Mouse (Mus musculus) midbrain, embryonic 13.5 days (tissue): Measurements from ENCODE around the gene Spint5. TPM values are rescaled to one million over a fixed set of nuclear protein-coding genes. Genes with fewer than 3 reads are reported as not detected.

Experiments
- ATAC-seq: fragments of 200-750 bp; cut with Nextera tagmentation; 2 replicates; pipeline ENCODE4 v1.8.0; 2017; ENCODE audit warnings: mild to moderate bottlenecking, moderate TSS enrichment, moderate library complexity
- H3K27ac ChIP-seq: fragments of 300-500 bp; sonication (generic); 2 replicates; pipeline ENCODE4 v1.5.1; 2015; ENCODE audit warnings: inconsistent platforms, mild to moderate bottlenecking, moderate library complexity
- H3K27me3 ChIP-seq: fragments of 300-500 bp; sonication (generic); 2 replicates; pipeline ENCODE4 v1.6.1; 2015; ENCODE audit warnings: mild to moderate bottlenecking, inconsistent platforms
- H3K36me3 ChIP-seq: fragments of 300-500 bp; sonication (generic); 2 replicates; pipeline ENCODE4 v1.6.1; 2015; ENCODE audit warnings: mild to moderate bottlenecking, inconsistent platforms
- H3K4me1 ChIP-seq: fragments of 300-500 bp; sonication (generic); replicated peaks from 2 replicates; pipeline ENCODE4 v1.6.1; 2015; ENCODE audit warnings: inconsistent platforms
- H3K4me2 ChIP-seq: fragments of 300-500 bp; sonication (generic); replicated peaks from 2 replicates; pipeline ENCODE4 v1.6.1; 2015; ENCODE audit warnings: moderate library complexity, mild to moderate bottlenecking, inconsistent platforms
- H3K4me3 ChIP-seq: fragments of 300-500 bp; sonication (generic); replicated peaks from 2 replicates; pipeline ENCODE4 v1.5.1; 2015; ENCODE audit warnings: mild to moderate bottlenecking, inconsistent platforms
- H3K9ac ChIP-seq: fragments of 300-500 bp; sonication (generic); replicated peaks from 2 replicates; pipeline ENCODE4 v1.6.1; 2015; ENCODE audit warnings: mild to moderate bottlenecking, inconsistent platforms
- H3K9me3 ChIP-seq: fragments of 300-500 bp; sonication (generic); 2 replicates; pipeline ENCODE4 v1.6.1; 2016; ENCODE audit warnings: mild to moderate bottlenecking, inconsistent platforms
- WGBS: fragments of 180-500 bp; shearing (Covaris S2); methylation state at CpG from one replicate; pipeline ENCODE4 v1.1.7; 2015; 5-methylcytosine and 5-hydroxymethylcytosine counted together
- polyA plus RNA-seq: library from polyadenylated mRNA; unstranded; fragments of >200 nt; fragmentation: Nextera tagmentation; extraction: Ambion mirVana; gene quantifications from 2 replicates; pipeline ENCODE4 v1.2.1, GENCODE M21; 2015

Gene Spint5
- polyA plus RNA-seq, 1 experiment from 2014 or later = not detected

DNA sequence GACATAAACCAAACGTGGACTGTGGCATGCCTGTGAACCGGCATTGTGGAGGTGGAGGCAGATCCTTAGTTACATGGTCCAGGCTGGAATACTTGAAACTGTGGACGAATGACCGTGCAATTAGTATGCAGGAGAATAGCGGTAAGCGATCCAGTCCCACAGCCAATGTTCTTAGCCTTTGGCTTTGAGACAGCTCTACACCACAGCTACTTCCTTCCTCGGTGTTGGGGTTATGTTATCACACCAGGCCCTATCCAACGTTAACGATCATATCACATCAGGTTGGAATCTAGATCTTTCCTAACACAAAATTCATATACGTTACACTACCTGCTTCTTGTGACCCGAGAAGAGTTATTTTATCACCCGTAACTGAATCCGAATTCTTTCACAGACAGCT lies 29.9 kb downstream of the Spint5 start:
- Histone ChIP-seq H3K9ac (peak overlapping the region; percentile 93), H3K9me3 (no peaks in the 10 kb centered on the region), H3K36me3 (peaks cover 20% of the 10 kb centered on the region), H3K4me3 (peak overlapping the region; percentile 94), H3K27me3 (no peaks in the 10 kb centered on the region), H3K4me1 (peaks cover 33% of the 10 kb centered on the region), H3K4me2 (peak overlapping the region; percentile 95), H3K27ac (no peak overlapping the region)
- ATAC-seq = no peak
- WGBS = 76% methylated on average over 13 of the region's 13 CpGs

DNA sequence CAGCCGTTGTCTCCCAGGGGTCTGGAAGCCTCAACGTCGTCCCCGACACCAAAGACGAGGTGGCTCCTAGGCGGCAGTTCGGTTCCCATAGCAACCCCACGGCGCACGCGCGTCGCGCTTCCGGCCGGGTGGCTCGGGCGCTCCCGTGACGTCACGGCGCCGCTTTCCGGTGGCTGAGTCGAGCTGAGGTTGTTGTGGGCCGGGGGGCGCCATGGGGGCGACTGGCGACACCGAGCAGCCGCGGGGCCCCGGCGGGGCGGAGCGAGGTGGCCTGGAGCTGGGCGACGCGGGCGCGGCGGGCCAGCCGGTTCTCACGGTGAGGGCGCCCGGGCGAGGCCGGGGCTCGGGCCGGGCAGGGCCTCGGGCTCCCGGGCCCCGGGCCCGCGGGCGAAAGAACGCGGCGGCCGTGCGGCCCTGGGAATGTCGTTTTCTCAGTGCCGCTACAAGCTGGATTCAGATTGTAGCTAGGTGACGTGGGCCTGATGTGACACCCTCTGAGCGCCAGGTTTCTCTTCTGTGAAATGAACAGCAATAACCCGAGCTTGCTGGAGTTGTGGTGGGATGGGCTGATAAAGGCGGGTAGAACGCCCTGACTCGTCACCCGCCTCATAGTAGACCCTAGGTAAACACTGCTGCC lies 30.9 kb downstream of the Spint5 start, which contains the start of the genes Wfdc3 and Dnttip1:
TSS of gene Wfdc3 (minus strand) at position 89 of the 637 bp plus-strand sequence.
TSS of gene Dnttip1 (plus strand) at position 141 of the 637 bp plus-strand sequence.
- Histone ChIP-seq H3K9me3 (no peaks in the 10 kb centered on the region), H3K4me1 (peaks cover 33% of the 10 kb centered on the region), H3K4me2 (peak within 1 kb of the TSS; percentile 95), H3K27ac (peak within 1 kb of the TSS; percentile 74), H3K4me3 (peak within 1 kb of the TSS; percentile 94), H3K9ac (peak within 1 kb of the TSS; percentile 93), H3K36me3 (peaks cover 29% of the 10 kb centered on the region), H3K27me3 (no peaks in the 10 kb centered on the region)
- WGBS = under 1% methylated on average over 70 of the region's 70 CpGs
- peak; percentile 90 for ATAC-seq

GRCm38 (mm10) chr2:164746693-164747092 lies 31.6 kb downstream of the Spint5 start:
- 0 out of 2 replicates have a peak overlapping the region, but pooled peaks have one; percentile 74 for H3K27ac ChIP-seq

DNA sequence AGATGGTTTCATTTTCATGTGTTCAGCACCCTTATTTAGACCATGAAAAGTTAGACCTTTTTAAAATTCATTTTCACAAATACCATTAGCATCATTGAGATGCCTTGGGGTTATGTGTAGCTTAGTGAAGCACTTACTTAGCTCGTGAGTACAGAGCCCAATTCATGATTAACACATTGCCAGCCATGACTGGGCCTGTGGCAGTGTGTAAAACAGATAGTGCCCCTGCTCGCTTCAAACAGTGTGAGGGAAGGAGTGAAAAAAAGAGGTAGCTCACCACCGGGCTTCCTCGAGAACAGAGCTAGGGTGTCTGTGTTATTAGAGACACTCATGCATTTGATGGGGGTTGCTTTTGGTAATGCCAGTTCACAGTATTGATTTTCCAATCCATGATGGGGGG lies 33.1 kb downstream of the Spint5 start:
- ATAC-seq = no peak
- 91% methylated on average over 4 of the region's 4 CpGs for WGBS
- Histone ChIP-seq H3K9me3 (no peaks in the 10 kb centered on the region), H3K4me1 (peaks cover 33% of the 10 kb centered on the region), H3K27me3 (no peaks in the 10 kb centered on the region), H3K36me3 (peaks cover 49% of the 10 kb centered on the region), H3K4me3 (no peak overlapping the region), H3K4me2 (no peak overlapping the region), H3K27ac (no peak overlapping the region), H3K9ac (no peak overlapping the region)

More at GRCm38 (mm10) chr2:164746693-164747092, 31.6 kb downstream of the Spint5 start:
- Histone ChIP-seq H3K27me3 (no peaks in the 10 kb centered on the region), H3K9me3 (no peaks in the 10 kb centered on the region), H3K4me2 (peak overlapping the region; percentile 95), H3K4me3 (peak overlapping the region; percentile 94), H3K36me3 (peaks cover 34% of the 10 kb centered on the region), H3K4me1 (peaks cover 33% of the 10 kb centered on the region), H3K9ac (peak overlapping the region; percentile 93)
- no peak for ATAC-seq
- 61% methylated on average over 8 of the region's 8 CpGs for WGBS

DNA sequence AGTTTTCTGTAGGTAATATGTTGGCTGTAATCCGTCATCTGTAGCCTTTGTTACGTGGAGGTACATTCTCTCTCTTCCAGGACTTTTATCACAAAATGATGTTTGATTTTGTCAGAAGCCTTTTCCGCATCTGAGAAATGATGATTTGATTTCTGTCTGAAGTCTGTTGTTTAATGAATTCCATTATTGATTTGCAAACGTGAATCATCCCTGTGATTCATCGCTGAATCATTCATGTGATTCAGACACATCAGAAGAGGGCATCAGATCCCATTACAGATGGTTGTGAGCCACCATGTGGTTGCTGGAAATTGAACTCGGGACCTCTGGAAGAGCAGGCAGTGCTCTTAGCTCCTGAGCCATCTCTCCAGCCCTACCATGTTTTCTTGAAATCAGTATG lies 33.9 kb downstream of the Spint5 start:
- Histone ChIP-seq H3K27me3 (no peaks in the 10 kb centered on the region), H3K36me3 (peaks cover 57% of the 10 kb centered on the region), H3K4me1 (peaks cover 33% of the 10 kb centered on the region), H3K4me2 (no peak overlapping the region), H3K9ac (no peak overlapping the region), H3K9me3 (no peaks in the 10 kb centered on the region), H3K27ac (no peak overlapping the region), H3K4me3 (no peak overlapping the region)
- no peak for ATAC-seq
- 88% methylated on average over 6 of the region's 6 CpGs for WGBS

DNA sequence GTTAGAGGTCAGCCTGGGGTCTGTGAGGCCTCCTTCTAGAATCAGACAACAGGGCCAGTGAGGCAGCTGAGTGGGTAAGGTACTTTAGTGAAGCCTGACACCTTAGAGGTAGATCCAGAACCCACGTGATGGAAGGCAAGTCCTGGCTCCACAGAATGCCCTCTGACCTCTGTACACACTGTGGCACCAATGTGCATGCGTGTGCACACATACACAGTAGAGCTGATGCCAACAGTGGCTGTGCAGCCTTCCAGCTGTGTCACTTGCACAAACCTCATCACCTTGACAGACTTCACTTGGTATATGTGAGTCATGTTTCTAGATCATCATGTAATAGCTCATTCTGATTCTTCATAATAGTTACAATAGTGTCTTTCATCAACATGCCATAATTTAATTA lies 37.3 kb downstream of the Spint5 start:
- peaks cover 91% of the 10 kb centered on the region for H3K36me3 ChIP-seq

DNA sequence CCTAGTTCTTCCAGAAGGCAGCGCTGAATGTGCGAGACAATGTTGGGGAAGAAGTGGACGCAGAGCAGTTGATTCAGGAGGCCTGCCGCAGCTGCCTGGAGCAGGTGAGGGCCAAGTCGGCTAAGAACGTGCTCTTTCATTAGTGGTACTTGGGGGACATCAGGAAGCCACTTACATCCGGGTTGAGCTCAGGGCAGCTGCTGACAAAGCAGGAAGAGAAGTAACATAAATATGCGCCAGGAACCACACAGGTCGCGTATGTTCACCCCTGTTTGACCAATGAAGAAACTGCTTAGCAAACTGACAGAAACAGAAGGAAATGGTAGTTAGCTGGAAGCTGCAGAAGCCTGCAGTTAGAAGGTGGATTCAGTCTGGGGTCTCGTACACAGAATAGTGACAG lies 39.0 kb downstream of the Spint5 start:
- Histone ChIP-seq H3K9ac (no peak overlapping the region), H3K4me1 (no peaks in the 10 kb centered on the region), H3K27me3 (no peaks in the 10 kb centered on the region), H3K27ac (no peak overlapping the region), H3K9me3 (no peaks in the 10 kb centered on the region), H3K4me3 (no peak overlapping the region), H3K36me3 (peaks cover 91% of the 10 kb centered on the region), H3K4me2 (no peak overlapping the region)
- ATAC-seq = no peak
- WGBS = 92% methylated on average over 11 of the region's 11 CpGs

More for the DNA sequence above, 37.3 kb downstream of the Spint5 start:
- Histone ChIP-seq H3K4me3 (no peak overlapping the region), H3K4me1 (peaks cover 14% of the 10 kb centered on the region), H3K9me3 (no peaks in the 10 kb centered on the region), H3K27me3 (no peaks in the 10 kb centered on the region), H3K9ac (no peak overlapping the region), H3K27ac (no peak overlapping the region), H3K4me2 (no peak overlapping the region)
- ATAC-seq = no peak
- 95% methylated on average over 2 of the region's 2 CpGs for WGBS

DNA sequence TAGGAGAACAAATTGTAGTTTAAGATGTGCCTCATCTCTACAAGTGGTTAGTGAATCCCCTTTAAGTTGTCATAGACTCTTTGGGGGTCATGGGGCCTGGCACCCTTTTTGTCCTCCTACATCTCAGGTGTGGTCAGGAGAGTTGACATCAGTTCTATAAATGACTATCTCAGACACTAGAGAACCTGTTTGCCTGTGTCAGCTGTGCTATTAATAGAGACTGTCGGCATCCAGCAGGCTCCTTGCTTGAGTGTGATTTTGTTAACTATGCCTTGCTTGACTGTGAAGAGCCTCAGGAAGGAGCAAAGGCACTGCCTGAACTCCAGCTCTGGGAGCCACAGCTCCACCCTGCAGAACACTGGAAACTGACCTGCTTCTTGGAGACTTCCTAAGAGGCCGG lies 39.7 kb downstream of the Spint5 start:
- H3K4me2 ChIP-seq = no peak overlapping the region
- no peak overlapping the region for H3K4me3 ChIP-seq
- H3K27ac ChIP-seq = no peak overlapping the region
- H3K27me3 ChIP-seq = no peaks in the 10 kb centered on the region
- 91% methylated on average over 2 of the region's 2 CpGs for WGBS
- H3K36me3 ChIP-seq = peaks cover 96% of the 10 kb centered on the region
- no peaks in the 10 kb centered on the region for H3K4me1 ChIP-seq
- H3K9ac ChIP-seq = no peak overlapping the region
- H3K9me3 ChIP-seq = no peaks in the 10 kb centered on the region
- ATAC-seq = no peak

- no peak overlapping the region for H3K4me2 ChIP-seq
- no peak overlapping the region for H3K27ac ChIP-seq
- no peaks in the 10 kb centered on the region for H3K4me1 ChIP-seq
- H3K9ac ChIP-seq = no peak overlapping the region
- H3K27me3 ChIP-seq = no peaks in the 10 kb centered on the region
- peaks cover 99% of the 10 kb centered on the region for H3K36me3 ChIP-seq
- no peaks in the 10 kb centered on the region for H3K9me3 ChIP-seq
- no peak for ATAC-seq
- H3K4me3 ChIP-seq = no peak overlapping the region
- 92% methylated on average over 11 of the region's 11 CpGs for WGBS
Measured at GRCm38 (mm10) chr2:164757841-164758240, 42.7 kb downstream of the Spint5 start.

GRCm38 (mm10) chr2:164758692-164759091 lies 43.6 kb downstream of the Spint5 start:
- no peak for ATAC-seq
- no peaks in the 10 kb centered on the region for H3K9me3 ChIP-seq
- no peaks in the 10 kb centered on the region for H3K4me1 ChIP-seq
- no peak overlapping the region for H3K4me2 ChIP-seq
- H3K27ac ChIP-seq = no peak overlapping the region
- H3K36me3 ChIP-seq = peaks cover 99% of the 10 kb centered on the region
- 70% methylated on average over 1 of the region's 1 CpGs for whole genome bisulfite sequencing
- H3K4me3 ChIP-seq = no peak overlapping the region
- no peak overlapping the region for H3K9ac ChIP-seq
- no peaks in the 10 kb centered on the region for H3K27me3 ChIP-seq

DNA sequence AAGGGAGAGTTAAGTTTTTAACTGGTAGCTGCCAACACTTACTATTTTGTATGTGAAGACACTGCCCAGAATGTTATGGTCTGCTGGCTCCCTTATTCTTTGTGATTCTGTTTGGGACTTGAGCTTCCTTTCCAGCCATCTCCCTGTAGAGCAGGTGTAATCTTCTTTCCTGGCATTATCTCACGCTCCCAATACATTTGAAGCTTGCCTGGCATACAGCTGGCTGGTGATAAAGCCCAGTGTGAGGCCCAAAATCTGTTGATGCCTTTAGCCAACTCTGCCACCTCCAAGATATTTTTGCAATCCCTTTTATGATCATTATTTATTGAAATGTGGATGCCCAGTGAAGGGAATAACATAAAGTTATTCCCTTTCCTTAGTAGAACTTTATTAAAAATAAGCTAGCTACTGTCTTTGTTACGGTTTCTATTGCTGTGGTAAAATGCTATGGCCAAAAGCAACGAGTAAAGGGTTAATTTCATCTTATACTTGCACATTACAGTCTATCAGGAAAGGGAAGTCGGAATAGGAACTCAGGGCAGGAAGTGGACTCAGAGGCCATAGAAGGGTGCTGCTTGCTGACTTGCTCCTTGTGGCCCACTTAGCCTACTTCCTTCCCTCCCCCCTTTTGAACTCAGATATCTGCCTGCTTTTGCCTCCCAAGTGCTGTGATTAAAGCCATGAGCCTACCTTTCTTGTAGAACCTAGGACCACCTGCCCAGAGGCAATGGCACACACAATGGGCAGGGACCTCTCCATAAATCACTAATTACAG lies 45.1 kb downstream of the Spint5 start:
- H3K9ac ChIP-seq = no peak overlapping the region
- no peaks in the 10 kb centered on the region for H3K27me3 ChIP-seq
- no peak overlapping the region for H3K4me2 ChIP-seq
- H3K27ac ChIP-seq = no peak overlapping the region
- no peaks in the 10 kb centered on the region for H3K4me1 ChIP-seq
- H3K36me3 ChIP-seq = peaks cover 91% of the 10 kb centered on the region
- H3K9me3 ChIP-seq = no peaks in the 10 kb centered on the region
- WGBS = 92% methylated on average over 4 of the region's 4 CpGs
- ATAC-seq = no peak
- H3K4me3 ChIP-seq = no peak overlapping the region

GRCm38 (mm10) chr2:164761502-164761901 lies 46.4 kb downstream of the Spint5 start:
- H3K9me3 ChIP-seq = no peaks in the 10 kb centered on the region
- H3K9ac ChIP-seq = no peak overlapping the region
- WGBS = 100% methylated on average over 2 of the region's 2 CpGs
- H3K36me3 ChIP-seq = peaks cover 91% of the 10 kb centered on the region
- no peak overlapping the region for H3K27ac ChIP-seq
- no peak overlapping the region for H3K4me3 ChIP-seq
- H3K4me2 ChIP-seq = no peak overlapping the region
- H3K4me1 ChIP-seq = no peaks in the 10 kb centered on the region
- no peaks in the 10 kb centered on the region for H3K27me3 ChIP-seq
- no peak for ATAC-seq
